Comparison of ENCODE assay signal across 8 mouse cellular contexts in genomic region chr6:83509442-83509841, GRCm38 (mm10). TPM values are rescaled to one million over a fixed set of nuclear protein-coding genes. Genes with fewer than 3 reads are reported as not detected.
A peak's percentile ranks its signal among the peaks of the same experiment; 100 is the strongest.
DNase-seq lines count a peak whose midpoint lies in the region; ATAC-seq lines count a peak whose summit lies in the region.
"Had no signal": no experiment of that assay in that cellular context is flagged by ENCODE, and none has a peak within 500 bp of the region (broad histone marks: within the 10 kb centered on the region; RNA-seq: fewer than 3 reads in every experiment).

No protein-coding gene starts in this region.

- H3K4me3 ChIP-seq in neural tube, embryonic 15.5 days (replicated peaks): no peak overlapping the region
- H3K4me3 ChIP-seq: lung, embryonic 15.5 days had no signal

- no peak for ATAC-seq in neural tube, embryonic 15.5 days (ENCODE audit: low FRiP score)

- no peaks in the 10 kb centered on the region for H3K27me3 ChIP-seq in neural tube, embryonic 15.5 days (replicated peaks)
- H3K27me3 ChIP-seq: lung, embryonic 15.5 days had no signal

- no peaks in the 10 kb centered on the region for H3K36me3 ChIP-seq in neural tube, embryonic 15.5 days
- H3K36me3 ChIP-seq: lung, embryonic 15.5 days had no signal

- H3K9me3 ChIP-seq in neural tube, embryonic 15.5 days (replicated peaks): no peaks in the 10 kb centered on the region
- H3K9me3 ChIP-seq: lung, embryonic 15.5 days had no signal

- WGBS in neural tube, embryonic 15.5 days: 39% methylated on average over 8 of the region's 8 CpGs

- H3K4me2 ChIP-seq in neural tube, embryonic 15.5 days: no peak overlapping the region
- H3K4me2 ChIP-seq: lung, embryonic 15.5 days had no signal

- no peak overlapping the region for H3K27ac ChIP-seq in neural tube, embryonic 15.5 days (replicated peaks)
- H3K27ac ChIP-seq: lung, embryonic 15.5 days had no signal

- peak; percentile 49 for DNase-seq in layer of hippocampus, adult 11-12 months (ENCODE audit: low spot score)
- DNase-seq in layer of hippocampus, postnatal 14 days (ENCODE audit: low spot score in 2 of 2): no peak
- peak; percentile 76 to 93 for DNase-seq in adrenal gland, adult (ENCODE audit: inconsistent age in 2 of 2, low spot score in 1 of 2)
- DNase-seq in cerebellum, adult 18-20 months: peak; percentile 80 to 87
- DNase-seq in ovary, postnatal 10 days (ENCODE audit: low spot score): no peak
- DNase-seq in lung, postnatal 4 days: no peak

- peaks cover 25% of the 10 kb centered on the region for H3K4me1 ChIP-seq in neural tube, embryonic 15.5 days

- 0 out of 2 replicates have a peak overlapping the region, but pooled peaks have one; percentile 14 for H3K9ac ChIP-seq in neural tube, embryonic 15.5 days (replicated peaks)
- H3K9ac ChIP-seq: lung, embryonic 15.5 days had no signal

RNA-seq across cellular contexts. Expression of gene Dguok, which starts 2.7 kb away (rescaled TPM):
- 10 to 100 TPM; 28.1 to 28.7 TPM for total RNA-seq in layer of hippocampus, postnatal 14 days (2021)
- polyA plus RNA-seq in neural tube, embryonic 15.5 days (2015; fragmentation: Nextera tagmentation; extraction: Ambion mirVana): 74.3 and 74.4 TPM in 2 replicates

RNA-seq across cellular contexts. Expression of gene Actg2, which starts 26.6 kb away (rescaled TPM):
- total RNA-seq in layer of hippocampus, postnatal 14 days (2021): under 1 TPM in 1 of 2 experiments, not detected in 1; 0.51 TPM
- 2.3 and 128 TPM in 2 replicates for polyA plus RNA-seq in neural tube, embryonic 15.5 days (2015; fragmentation: Nextera tagmentation; extraction: Ambion mirVana)

RNA-seq across cellular contexts. Expression of gene Tet3, which starts 50.6 kb away (rescaled TPM):
- 100 to 1,000 TPM in 1 of 2 experiments, 10 to 100 TPM in 1; 97.1 to 102 TPM for total RNA-seq in layer of hippocampus, postnatal 14 days (2021)
- polyA plus RNA-seq in neural tube, embryonic 15.5 days (2015; fragmentation: Nextera tagmentation; extraction: Ambion mirVana): 57.9 and 58.9 TPM in 2 replicates

Comparison
In these comparisons a context has a peak if more than half of its experiments do, and no peak if none do; other contexts are left out.
1. DNase-seq: peak in layer of hippocampus, adult 11-12 months (single experiment), adrenal gland, adult (2 of 2) and cerebellum, adult 18-20 months (2 of 2); none in layer of hippocampus, postnatal 14 days (0 of 2), ovary, postnatal 10 days (single experiment) and lung, postnatal 4 days (0 of 2).